Mouse (Mus musculus) liver, embryonic 15.5 days (tissue): ENCODE data around the gene Zcchc24. TPM values are rescaled to one million over a fixed set of nuclear protein-coding genes. Genes with fewer than 3 reads are reported as not detected.

Experiments
- ATAC-seq: fragments of 200-750 bp; cut with Nextera tagmentation; 2 replicates; pipeline ENCODE4 v1.8.0; 2017; ENCODE audit warnings: moderate number of reproducible peaks, mild to moderate bottlenecking, moderate library complexity; ENCODE audit not compliant: insufficient read depth
- H3K27ac ChIP-seq: fragments of 300-500 bp; sonication (generic); replicated peaks from 2 replicates; pipeline ENCODE4 v1.5.1; 2015; ENCODE audit warnings: mild to moderate bottlenecking, inconsistent platforms
- H3K27me3 ChIP-seq: fragments of 300-500 bp; sonication (generic); 2 replicates; pipeline ENCODE4 v1.6.1; 2015; ENCODE audit warnings: mild to moderate bottlenecking, inconsistent platforms
- H3K36me3 ChIP-seq: fragments of 300-500 bp; sonication (generic); replicated peaks from 2 replicates; pipeline ENCODE4 v1.6.1; 2015; ENCODE audit warnings: moderate library complexity, mild to moderate bottlenecking, inconsistent platforms
- H3K4me1 ChIP-seq: fragments of 300-500 bp; sonication (generic); replicated peaks from 2 replicates; pipeline ENCODE4 v1.6.1; 2015; ENCODE audit warnings: inconsistent platforms
- H3K4me2 ChIP-seq: fragments of 300-500 bp; sonication (generic); 2 replicates; pipeline ENCODE4 v1.6.1; 2015; ENCODE audit warnings: moderate library complexity, mild to moderate bottlenecking, inconsistent platforms
- H3K4me3 ChIP-seq: fragments of 300-500 bp; sonication (generic); replicated peaks from 2 replicates; pipeline ENCODE4 v1.5.1; 2015; ENCODE audit warnings: mild to moderate bottlenecking, inconsistent platforms
- H3K9ac ChIP-seq: fragments of 300-500 bp; sonication (generic); 2 replicates; pipeline ENCODE4 v1.6.1; 2015; ENCODE audit warnings: moderate library complexity, mild to moderate bottlenecking, inconsistent platforms
- H3K9me3 ChIP-seq: fragments of 300-500 bp; sonication (generic); replicated peaks from 2 replicates; pipeline ENCODE4 v1.6.1; 2016; ENCODE audit warnings: inconsistent platforms
- WGBS: fragments of 180-500 bp; shearing (Covaris S2); methylation state at CpG from one replicate; pipeline ENCODE4 v1.1.7; 2015; ENCODE audit warnings: mixed read lengths; ENCODE audit not compliant: insufficient replicate concordance; 5-methylcytosine and 5-hydroxymethylcytosine counted together
- polyA plus RNA-seq: library from polyadenylated mRNA; unstranded; fragments of >200 nt; fragmentation: Nextera tagmentation; extraction: Ambion mirVana; gene quantifications from 2 replicates; pipeline ENCODE4 v1.2.1, GENCODE M21; 2015

The Zcchc24 gene
- polyA plus RNA-seq, 1 experiment from 2014 or later: 7.5 TPM

DNA sequence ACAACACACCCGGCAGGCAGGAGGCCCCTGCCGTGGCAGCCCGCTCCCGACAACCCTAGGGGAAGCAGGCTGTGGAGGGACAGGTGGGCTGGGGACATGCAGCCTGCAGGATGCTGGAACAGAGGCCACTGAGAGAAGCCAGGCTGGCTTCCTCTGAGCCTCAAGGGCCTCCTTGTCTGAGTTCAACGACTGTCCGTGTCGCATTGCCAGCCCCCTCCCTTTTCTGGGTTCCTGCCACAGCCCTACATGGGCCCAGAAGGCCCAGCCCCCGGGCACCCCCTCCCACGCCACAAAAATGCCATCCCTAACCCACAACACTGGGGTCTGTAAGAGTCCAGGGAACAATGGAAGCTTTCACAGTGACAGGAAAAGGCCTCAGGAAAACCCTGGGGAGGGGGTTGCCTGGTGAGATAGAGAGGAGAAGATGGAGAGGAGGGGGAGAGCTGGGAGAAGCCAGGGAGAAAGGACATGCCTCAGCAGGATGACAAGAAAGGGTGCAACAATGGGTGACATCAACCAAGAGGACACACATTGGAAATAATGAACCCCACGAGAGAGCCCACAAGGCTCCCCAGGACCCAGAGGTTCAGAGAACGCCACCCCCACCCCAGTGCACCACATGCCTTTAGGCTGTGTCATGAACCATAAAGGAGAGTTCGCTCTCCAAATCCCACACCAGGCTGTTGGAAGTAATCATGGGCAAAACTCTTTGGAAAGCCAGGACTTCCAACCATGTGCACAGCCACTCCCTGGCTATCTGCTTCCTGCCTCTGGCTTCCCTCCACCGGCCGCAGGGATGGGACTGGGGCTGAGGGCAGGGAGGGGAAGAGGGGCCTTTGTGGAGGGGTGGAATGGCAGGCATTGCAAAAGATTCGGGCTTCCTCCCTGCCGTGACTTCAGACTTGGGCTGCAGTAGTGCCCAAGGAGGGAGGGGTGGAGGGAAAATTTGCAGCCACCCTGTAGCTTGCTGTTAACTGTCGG lies 33.8 kb downstream of the Zcchc24 start:
- Histone ChIP-seq H3K27ac (peak overlapping the region; percentile 25; the same call in 1 of the 2 replicates), H3K4me2 (no peak overlapping the region), H3K4me1 (peaks cover 14% of the 10 kb centered on the region; the same call in 1 of the 2 replicates), H3K27me3 (no peaks in the 10 kb centered on the region), H3K36me3 (0 out of 2 replicates have a peak, but pooled peaks cover 5% of the 10 kb centered on the region), H3K4me3 (no peak overlapping the region), H3K9ac (no peak overlapping the region), H3K9me3 (no peaks in the 10 kb centered on the region)
- WGBS: 33% methylated on average over 17 of the region's 17 CpGs
- ATAC-seq: peak; percentile 27; the same call in 1 of the 2 replicates

DNA sequence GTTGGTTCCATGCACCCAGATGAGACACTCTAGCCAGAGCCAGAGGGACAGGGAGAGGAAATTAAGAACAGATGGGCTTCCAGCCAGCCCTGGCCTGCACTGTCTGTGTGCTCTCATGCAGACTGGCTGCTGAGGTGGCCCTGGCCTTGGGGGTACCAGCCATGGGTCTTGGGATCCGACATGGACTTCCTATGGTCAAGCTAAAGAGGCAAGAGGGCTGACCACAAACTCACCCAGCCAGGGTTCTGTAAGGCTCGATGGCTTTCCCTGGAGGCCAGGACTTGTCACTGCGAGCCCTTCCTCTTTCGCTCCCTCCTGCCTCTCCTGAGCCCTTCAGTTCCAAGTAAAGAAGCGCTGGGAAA lies 41.7 kb downstream of the Zcchc24 start:
- Histone ChIP-seq H3K27me3 (no peaks in the 10 kb centered on the region), H3K36me3 (no peaks in the 10 kb centered on the region), H3K4me3 (no peak overlapping the region), H3K9me3 (no peaks in the 10 kb centered on the region), H3K4me2 (no peak overlapping the region), H3K4me1 (peaks cover 23% of the 10 kb centered on the region), H3K9ac (no peak overlapping the region; the same call in 1 of the 2 replicates), H3K27ac (no peak overlapping the region)
- 44% methylated on average over 5 of the region's 5 CpGs for WGBS
- ATAC-seq: no peak

DNA sequence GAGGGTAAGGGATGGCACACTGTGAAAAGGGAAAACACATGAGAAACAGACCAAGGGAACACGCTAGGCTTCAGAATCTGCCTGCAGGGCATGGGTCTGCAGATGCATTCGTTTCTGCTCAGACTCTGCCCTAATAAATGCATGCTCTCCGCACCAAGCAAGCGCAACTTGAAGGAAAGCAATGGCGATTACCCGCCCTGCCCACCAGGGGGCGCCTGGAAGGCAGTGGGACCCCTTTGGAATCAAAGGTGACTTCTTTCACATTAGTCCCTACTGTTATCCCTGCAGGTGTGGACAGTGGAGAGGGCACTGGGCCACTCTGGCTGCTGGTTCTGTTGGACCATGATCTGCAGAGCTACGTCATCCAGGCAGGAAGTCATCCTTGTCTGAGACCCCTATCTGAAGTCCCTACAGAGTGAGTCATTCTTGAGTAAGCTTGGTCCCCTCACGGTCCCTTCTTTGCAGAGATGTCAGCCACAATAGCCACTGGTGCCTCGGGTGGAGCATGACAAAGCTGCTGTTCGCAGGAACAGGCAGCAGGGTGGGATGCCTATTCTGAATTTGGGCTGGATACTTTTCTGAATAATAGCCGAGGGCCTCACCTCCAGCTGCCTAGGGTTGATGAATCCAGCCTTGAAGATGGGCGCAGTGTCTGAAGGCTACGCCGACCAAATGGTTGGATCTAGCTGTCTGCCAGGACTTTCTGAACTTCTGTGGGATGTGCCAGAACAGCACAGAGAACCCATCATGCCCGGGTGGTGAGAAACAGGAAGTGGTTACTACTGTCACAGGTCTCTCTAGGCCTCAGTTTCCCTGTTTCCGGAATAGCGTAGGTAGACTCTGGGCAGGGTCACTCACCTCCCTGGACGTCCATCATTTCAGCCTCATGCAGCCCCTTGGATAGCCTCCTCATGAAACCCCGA lies 42.4 kb downstream of the Zcchc24 start:
- H3K4me3 ChIP-seq: no peak overlapping the region
- ATAC-seq: no peak
- H3K9me3 ChIP-seq: no peaks in the 10 kb centered on the region
- H3K27me3 ChIP-seq: no peaks in the 10 kb centered on the region
- WGBS: 33% methylated on average over 20 of the region's 20 CpGs
- H3K4me2 ChIP-seq: no peak overlapping the region
- H3K4me1 ChIP-seq: peaks cover 23% of the 10 kb centered on the region
- no peak overlapping the region; the same call in 1 of the 2 replicates for H3K9ac ChIP-seq
- no peaks in the 10 kb centered on the region for H3K36me3 ChIP-seq
- H3K27ac ChIP-seq: no peak overlapping the region

DNA sequence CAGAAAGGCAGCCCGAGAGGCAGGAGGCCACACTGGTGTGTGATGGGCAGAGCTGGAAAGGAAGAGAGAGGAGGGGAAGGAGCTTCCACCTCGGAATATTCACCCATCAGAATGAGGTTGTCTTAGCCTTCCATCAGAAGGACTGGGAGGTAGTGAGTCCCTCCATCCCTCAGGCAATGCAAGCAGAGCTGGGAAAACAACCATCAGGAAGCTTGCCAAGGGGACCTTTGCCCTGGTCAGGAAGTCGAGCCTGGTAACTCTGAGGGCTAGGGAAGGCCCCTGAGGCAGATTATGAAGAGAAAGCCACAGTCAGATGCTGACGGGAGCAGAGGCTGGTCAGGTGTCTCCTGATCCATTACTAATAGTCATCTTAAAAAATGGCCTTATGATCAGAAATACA lies 43.1 kb downstream of the Zcchc24 start:
- H3K27ac ChIP-seq: no peak overlapping the region
- H3K9me3 ChIP-seq: no peaks in the 10 kb centered on the region
- peaks cover 23% of the 10 kb centered on the region for H3K4me1 ChIP-seq
- no peak overlapping the region for H3K4me3 ChIP-seq
- 29% methylated on average over 4 of the region's 4 CpGs for WGBS
- no peak overlapping the region for H3K9ac ChIP-seq
- ATAC-seq: peak; percentile 51
- no peaks in the 10 kb centered on the region for H3K27me3 ChIP-seq
- H3K36me3 ChIP-seq: no peaks in the 10 kb centered on the region
- no peak overlapping the region for H3K4me2 ChIP-seq

DNA sequence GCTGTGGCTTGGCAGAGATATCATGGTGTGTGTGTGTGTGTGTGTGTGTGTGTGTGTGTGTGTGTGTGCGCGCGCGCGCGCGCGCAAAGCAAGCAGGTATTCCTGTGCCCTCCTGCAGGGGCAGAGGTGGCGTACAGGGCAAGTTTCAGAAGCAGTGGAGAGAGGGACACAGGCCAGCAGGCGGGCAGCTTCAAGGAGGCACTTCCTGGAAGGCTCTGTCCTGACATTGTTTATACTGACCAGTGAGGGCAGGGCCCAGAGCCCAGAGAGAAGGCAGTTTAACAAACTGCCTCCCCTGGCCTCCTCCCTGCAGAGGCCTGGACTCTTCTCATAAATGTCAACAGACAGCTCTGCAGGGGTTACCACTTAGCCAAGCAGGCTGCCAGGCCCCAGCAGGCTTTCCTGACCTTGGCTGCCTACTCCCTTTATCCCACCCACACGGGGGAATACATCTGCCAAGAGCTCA lies 43.8 kb downstream of the Zcchc24 start:
- no peak overlapping the region for H3K4me3 ChIP-seq
- WGBS: 72% methylated on average over 11 of the region's 11 CpGs
- H3K27me3 ChIP-seq: no peaks in the 10 kb centered on the region
- H3K9ac ChIP-seq: no peak overlapping the region
- H3K4me2 ChIP-seq: no peak overlapping the region
- H3K27ac ChIP-seq: no peak overlapping the region
- ATAC-seq: peak; percentile 45; the same call in 1 of the 2 replicates
- peaks cover 23% of the 10 kb centered on the region for H3K4me1 ChIP-seq
- no peaks in the 10 kb centered on the region for H3K9me3 ChIP-seq
- H3K36me3 ChIP-seq: no peaks in the 10 kb centered on the region

DNA sequence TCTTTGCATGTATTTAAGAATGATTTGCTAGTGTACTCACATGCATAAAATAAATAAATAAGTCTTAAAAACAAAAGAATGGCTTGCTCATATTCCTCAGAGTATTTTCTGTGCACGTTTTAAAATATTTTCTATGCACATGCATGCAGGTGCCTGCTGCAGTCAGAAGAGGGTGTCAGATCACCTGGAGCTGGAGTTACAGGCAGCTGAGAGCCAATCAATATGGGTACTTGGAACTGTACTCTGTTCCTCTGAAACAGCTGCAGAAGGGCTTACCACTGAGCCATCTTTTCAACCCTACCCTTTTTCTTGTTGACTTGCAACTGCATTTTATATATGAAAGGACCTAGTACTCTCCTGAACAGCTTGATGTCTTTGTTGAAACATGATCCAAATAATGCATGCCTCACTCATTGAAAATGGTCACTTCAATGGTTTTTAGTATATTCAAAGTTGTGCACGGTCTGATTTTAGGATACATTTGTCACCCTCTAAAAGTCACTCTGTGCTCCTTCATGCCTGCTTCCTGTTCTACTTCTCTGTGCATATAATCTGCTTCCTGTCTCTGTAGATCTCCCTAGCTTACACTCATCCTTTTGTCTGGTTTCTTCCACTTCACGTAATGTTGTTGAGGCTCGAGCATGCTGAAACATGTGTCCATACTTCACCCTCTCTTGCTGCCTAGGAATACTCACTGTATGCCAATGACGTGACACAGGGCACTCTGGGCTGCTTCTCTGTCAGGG lies 47.7 kb downstream of the Zcchc24 start:
- Histone ChIP-seq H3K9ac (no peak overlapping the region), H3K9me3 (no peaks in the 10 kb centered on the region), H3K27ac (no peak overlapping the region), H3K4me1 (peaks cover 22% of the 10 kb centered on the region), H3K36me3 (no peaks in the 10 kb centered on the region), H3K4me3 (no peak overlapping the region), H3K4me2 (no peak overlapping the region), H3K27me3 (no peaks in the 10 kb centered on the region)
- 40% methylated on average over 5 of the region's 5 CpGs for WGBS
- ATAC-seq: no peak

DNA sequence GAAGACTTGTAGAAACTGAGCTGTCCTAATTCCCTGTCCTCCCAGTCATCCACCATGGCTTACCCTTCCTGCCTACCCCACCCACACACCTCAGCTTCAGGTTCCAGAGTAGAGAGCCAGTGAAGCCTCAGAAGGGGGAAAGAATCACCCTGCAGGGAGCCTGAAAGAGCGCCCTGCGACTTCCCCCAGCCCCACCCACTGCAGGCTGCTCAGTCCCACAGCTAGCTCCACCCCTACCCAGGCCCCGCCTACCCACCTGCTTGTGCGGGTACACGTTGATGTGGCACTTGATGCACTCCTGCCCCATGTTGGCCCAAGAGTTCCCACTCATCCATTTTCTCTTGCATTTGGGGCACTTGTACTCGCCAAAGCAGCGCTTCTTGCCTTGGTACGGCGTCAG lies 49.5 kb downstream of the Zcchc24 start:
- Histone ChIP-seq H3K4me1 (peaks cover 9% of the 10 kb centered on the region), H3K36me3 (no peaks in the 10 kb centered on the region), H3K27me3 (no peaks in the 10 kb centered on the region), H3K4me2 (no peak overlapping the region), H3K9ac (no peak overlapping the region), H3K27ac (no peak overlapping the region), H3K4me3 (no peak overlapping the region), H3K9me3 (no peaks in the 10 kb centered on the region)
- ATAC-seq: no peak
- 38% methylated on average over 9 of the region's 9 CpGs for WGBS

DNA sequence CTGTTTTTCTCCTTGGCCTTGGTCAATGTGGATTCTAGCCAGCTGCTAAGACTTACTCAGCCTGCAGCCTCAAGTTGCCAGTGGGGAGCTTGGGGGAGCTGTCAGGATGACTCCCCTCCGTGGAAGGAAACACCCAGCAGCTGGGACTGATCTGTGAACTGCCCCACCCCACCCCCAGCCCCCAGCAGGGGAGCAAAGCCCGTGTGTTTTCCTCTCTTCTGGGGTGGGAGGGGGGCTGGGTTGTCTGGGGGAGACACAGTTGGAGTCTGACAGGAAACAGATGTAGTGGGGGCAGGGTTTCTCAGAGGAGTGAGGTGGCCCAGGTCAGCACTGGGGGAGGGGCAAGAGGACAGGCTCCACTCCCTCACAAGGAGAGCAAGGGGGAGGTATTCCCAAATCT lies 50.4 kb downstream of the Zcchc24 start:
- Histone ChIP-seq H3K27ac (no peak overlapping the region), H3K9ac (no peak overlapping the region), H3K4me1 (peaks cover 9% of the 10 kb centered on the region), H3K36me3 (no peaks in the 10 kb centered on the region; the same call in 1 of the 2 replicates), H3K27me3 (no peaks in the 10 kb centered on the region), H3K4me2 (no peak overlapping the region), H3K9me3 (no peaks in the 10 kb centered on the region), H3K4me3 (no peak overlapping the region)
- 4% methylated on average over 2 of the region's 2 CpGs for WGBS
- no peak for ATAC-seq

DNA sequence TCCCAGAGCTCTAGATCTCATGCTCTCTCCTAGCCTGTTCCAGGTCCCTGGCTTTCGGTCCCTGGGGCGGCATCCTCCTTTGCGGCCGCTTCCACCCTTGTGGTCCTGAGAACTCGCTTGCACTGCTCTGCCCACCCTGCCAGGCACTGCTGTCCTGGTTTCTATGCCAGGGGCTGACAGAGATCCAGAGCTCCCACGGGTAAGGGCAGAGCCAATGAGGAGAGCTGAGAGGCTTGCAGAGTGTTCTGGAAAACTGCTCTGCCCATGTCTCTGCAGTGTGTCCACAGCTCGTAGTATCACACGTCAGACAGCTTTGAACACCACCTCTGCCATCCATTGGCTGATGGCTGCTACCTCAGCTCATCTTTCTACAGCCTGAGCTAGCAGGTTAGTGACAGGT lies 51.1 kb downstream of the Zcchc24 start:
- WGBS: 75% methylated on average over 8 of the region's 8 CpGs
- no peak overlapping the region for H3K27ac ChIP-seq
- ATAC-seq: no peak

DNA sequence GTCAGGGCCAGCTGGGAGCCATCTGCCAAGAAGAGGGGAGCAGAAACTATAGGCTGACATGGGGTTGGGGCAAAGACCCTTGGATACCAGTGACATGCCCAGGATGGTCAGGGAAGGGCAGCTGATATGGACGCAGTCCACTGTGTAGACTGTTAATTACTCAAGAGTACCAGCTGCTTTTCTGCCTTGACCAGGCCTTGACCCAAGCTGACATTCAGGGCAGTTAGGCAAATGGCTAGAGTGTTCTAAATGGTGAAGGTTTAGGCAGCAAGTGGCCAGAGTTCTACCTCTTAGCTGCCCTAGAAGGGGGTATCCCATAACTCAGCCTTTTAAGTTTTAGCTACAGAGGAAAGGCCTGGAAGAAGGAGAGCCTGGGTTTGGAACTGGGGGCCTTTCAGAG lies 52.3 kb downstream of the Zcchc24 start:
- Histone ChIP-seq H3K27ac (no peak overlapping the region), H3K36me3 (no peaks in the 10 kb centered on the region; the same call in 1 of the 2 replicates), H3K4me1 (peaks cover 15% of the 10 kb centered on the region), H3K4me2 (no peak overlapping the region), H3K9ac (no peak overlapping the region), H3K9me3 (no peaks in the 10 kb centered on the region), H3K4me3 (no peak overlapping the region), H3K27me3 (no peaks in the 10 kb centered on the region)
- WGBS: 61% methylated on average over 1 of the region's 1 CpGs
- ATAC-seq: no peak

More for the DNA sequence above, 51.1 kb downstream of the Zcchc24 start:
- Histone ChIP-seq H3K9ac (no peak overlapping the region), H3K9me3 (no peaks in the 10 kb centered on the region), H3K27me3 (no peaks in the 10 kb centered on the region), H3K4me2 (no peak overlapping the region), H3K36me3 (no peaks in the 10 kb centered on the region; the same call in 1 of the 2 replicates), H3K4me3 (no peak overlapping the region), H3K4me1 (peaks cover 9% of the 10 kb centered on the region; the same call in 1 of the 2 replicates)
